Mouse (Mus musculus) cerebellum, adult 2 months (tissue): ENCODE results near the gene March9. TPM values are rescaled to one million over a fixed set of nuclear protein-coding genes. Genes with fewer than 3 reads are reported as not detected.
"Not testable (repeated sequence)": the region's sequence is repeated elsewhere in the genome, so short reads cannot be mapped to it uniquely, and the experiment has no call there.

Source experiments
- DNase-seq, 2 experiments: peaks; one replicate each; pipeline ENCODE4 v3.0.0; 2021
- H3K27ac ChIP-seq: fragments of 200-500 bp; 2 replicates; pipeline ENCODE4 v1.5.1; 2012; ENCODE audit warnings: low read length, control low read depth, inconsistent platforms; ENCODE audit not compliant: insufficient read depth
- H3K27me3 ChIP-seq: fragments of 200-500 bp; 2 replicates; pipeline ENCODE4 v1.6.1; 2012; ENCODE audit warnings: inconsistent platforms, mild to moderate bottlenecking, low read length, moderate library complexity; ENCODE audit not compliant: control insufficient read depth, insufficient read depth
- H3K4me1 ChIP-seq: fragments of 200-500 bp; 2 replicates; pipeline ENCODE4 v1.6.1; 2011; ENCODE audit warnings: low read length; ENCODE audit not compliant: control insufficient read depth, insufficient read depth
- H3K4me3 ChIP-seq: fragments of 200-500 bp; replicated peaks from 2 replicates; pipeline ENCODE3; 2011; ENCODE audit warnings: mild to moderate bottlenecking, low read depth, low read length, control low read depth; ENCODE audit not compliant: insufficient read depth
- CTCF ChIP-seq: fragments of 200-500 bp; IDR thresholded peaks from 2 replicates; pipeline ENCODE4 v1.5.1; 2011; ENCODE audit warnings: low read depth, mild to moderate bottlenecking, control low read depth, low read length, moderate library complexity, borderline replicate concordance; ENCODE audit not compliant: insufficient read depth
- POLR2A ChIP-seq: fragments of 200-500 bp; IDR thresholded peaks from 2 replicates; pipeline ENCODE4 v1.6.1; 2011; ENCODE audit warnings: low read length, control low read depth, borderline replicate concordance; ENCODE audit not compliant: insufficient read depth
- WGBS: fragments of 180-500 bp; shearing (Covaris S2); methylation state at CpG from one replicate; pipeline ENCODE4 v1.1.7; 2018; 5-methylcytosine and 5-hydroxymethylcytosine counted together
- polyA plus RNA-seq: library from polyadenylated mRNA; depleted of rRNA; stranded (reverse); fragments of >200 nt; gene quantifications from 2 replicates; pipeline ENCODE4 v1.2.3, GENCODE M21; 2012

March9 gene
- polyA plus RNA-seq, 1 experiment, result 11.8 TPM

GRCm38 (mm10) chr10:127063239-127063872 lies 3.4 kb upstream of the March9 start, which contains the start of gene Cdk4:
Gene Cdk4 (plus strand): TSS chr10:127063534.
- peak; percentile 98 to 99 for DNase-seq
- Histone ChIP-seq H3K27me3 (no peaks in the 10 kb centered on the region), H3K4me3 (peak within 1 kb of the TSS; percentile 70), H3K4me1 (0 out of 2 replicates have a peak, but pooled peaks cover 5% of the 10 kb centered on the region), H3K27ac (peak within 1 kb of the TSS; percentile 77)
- TF ChIP-seq CTCF (no peak), POLR2A (peak; percentile 43; the same call in 1 of the 2 replicates)
- WGBS, result under 1% methylated on average over 46 of the region's 46 CpGs

DNA sequence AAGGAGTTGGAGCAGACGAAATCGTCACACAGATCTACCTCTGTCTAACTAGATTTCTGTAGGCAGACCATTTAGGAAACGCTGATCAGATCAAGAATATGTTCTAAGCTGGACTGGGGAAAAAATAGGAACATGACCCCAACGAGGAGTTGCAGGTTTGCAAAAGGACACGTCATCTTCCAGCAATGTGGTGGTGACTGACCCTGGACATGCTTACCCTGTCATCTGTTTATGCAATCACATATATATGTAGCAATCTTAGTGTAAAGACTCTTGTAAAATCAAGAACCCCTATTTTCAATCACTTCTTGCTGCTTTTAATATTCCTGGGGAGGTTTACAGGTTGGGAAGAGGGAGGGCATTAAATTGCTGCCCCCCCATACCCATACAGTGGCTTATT lies 2.5 kb upstream of the March9 start:
- WGBS, result 55% methylated on average over 5 of the region's 5 CpGs
- TF ChIP-seq POLR2A, result no peak
- TF ChIP-seq CTCF, result no peak
- H3K4me3 ChIP-seq, result no peak overlapping the region
- no peaks in the 10 kb centered on the region for H3K27me3 ChIP-seq
- H3K4me1 ChIP-seq, result 0 out of 2 replicates have a peak, but pooled peaks cover 5% of the 10 kb centered on the region
- no peak overlapping the region; the same call in 1 of the 2 replicates for H3K27ac ChIP-seq
- DNase-seq, result no peak

DNA sequence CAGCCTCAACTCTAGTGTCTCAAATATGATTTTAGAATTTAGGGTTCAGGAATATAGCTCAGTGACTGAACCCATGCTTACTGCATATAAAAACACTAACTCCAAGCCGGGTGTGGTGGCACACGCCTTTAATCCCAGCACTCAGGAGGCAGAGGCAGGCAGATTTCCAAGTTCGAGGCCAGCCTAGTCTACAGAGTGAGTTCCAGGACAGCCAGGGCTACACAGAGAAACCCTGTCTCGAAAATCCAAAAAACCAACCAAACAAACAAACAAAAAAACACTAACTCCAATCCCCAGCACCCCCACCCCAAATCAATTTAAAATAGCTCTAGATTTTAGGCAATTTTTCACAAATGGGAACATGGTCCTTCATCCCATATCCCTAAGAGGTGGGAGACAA lies 2.1 kb upstream of the March9 start:
- H3K4me3 ChIP-seq, DNase-seq, H3K27me3 ChIP-seq, H3K4me1 ChIP-seq, H3K27ac ChIP-seq: not testable (repeated sequence)
- 71% methylated on average over 4 of the region's 4 CpGs for WGBS

DNA sequence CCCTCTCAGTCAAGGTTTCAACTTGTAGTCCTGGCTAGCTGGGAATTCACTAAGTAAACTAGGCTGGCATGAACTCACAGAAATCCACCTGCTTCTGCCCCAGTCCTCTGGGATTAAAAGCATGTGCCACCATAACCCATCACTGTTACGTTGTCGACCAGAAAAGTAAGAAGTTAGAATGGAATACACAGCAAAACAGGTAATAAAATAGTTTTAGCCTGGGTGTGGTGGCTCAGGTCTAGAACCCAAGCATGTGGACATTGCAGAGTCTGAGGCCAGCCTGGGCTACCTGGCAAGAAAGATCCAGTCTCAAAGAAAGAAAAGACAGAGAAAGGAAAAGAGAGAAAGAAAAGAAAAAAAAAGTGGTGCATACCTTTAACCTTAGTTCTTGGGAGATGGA lies 1.5 kb upstream of the March9 start:
- Histone ChIP-seq H3K27ac (no peak overlapping the region), H3K27me3 (no peaks in the 10 kb centered on the region), H3K4me3 (no peak overlapping the region), H3K4me1 (0 out of 2 replicates have a peak, but pooled peaks cover 5% of the 10 kb centered on the region)
- 62% methylated on average over 2 of the region's 2 CpGs for WGBS
- no peak for DNase-seq
- TF ChIP-seq POLR2A, result no peak
- no peak for TF ChIP-seq CTCF

- Histone ChIP-seq H3K4me1 (0 out of 2 replicates have a peak, but pooled peaks cover 5% of the 10 kb centered on the region), H3K27ac (no peak overlapping the region), H3K27me3 (no peaks in the 10 kb centered on the region), H3K4me3 (no peak overlapping the region)
- no peak for DNase-seq
- TF ChIP-seq POLR2A (no peak), CTCF (no peak)
- 48% methylated on average over 5 of the region's 5 CpGs for WGBS
Observed at GRCm38 (mm10) chr10:127061085-127061484, 1.1 kb upstream of the March9 start.

DNA sequence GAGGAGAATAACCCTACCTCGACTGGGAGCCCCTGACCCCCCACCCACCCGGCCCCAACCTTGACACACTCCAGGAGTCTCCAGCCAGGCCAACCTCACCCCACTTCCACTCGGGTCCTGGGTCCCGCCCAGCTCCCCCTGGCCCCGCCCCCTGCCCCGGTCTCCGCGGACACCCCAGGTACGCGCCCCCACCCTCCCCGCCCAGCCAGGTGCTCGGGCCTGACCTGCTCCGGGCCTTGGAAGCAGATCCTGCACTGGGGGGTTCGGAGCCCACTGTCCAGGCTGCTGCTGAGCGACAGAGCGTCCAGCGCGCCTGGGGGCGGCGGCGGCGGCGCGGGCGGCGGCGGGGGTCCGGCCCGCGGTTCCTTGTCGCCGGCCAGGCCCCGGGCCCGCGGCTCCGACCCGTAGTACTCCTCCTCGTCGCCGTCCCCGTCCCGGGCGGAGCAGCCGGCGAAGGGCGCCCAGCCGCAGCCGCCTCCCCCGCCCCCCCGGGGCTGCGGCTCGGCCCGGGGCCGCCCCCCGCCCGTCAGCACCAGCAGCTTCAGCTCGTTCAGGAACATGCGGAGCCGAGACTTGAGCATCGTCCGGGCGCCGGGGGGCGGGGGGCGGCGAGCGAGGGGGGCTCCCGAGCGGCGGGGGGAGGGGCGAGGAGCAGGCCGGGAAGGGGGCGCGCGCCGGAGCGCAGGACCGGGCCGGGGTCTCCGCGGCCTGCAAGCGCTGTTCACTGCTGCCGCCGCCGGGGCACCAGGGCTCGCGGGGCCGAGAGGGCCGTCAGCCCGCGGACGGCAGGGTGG lies 613 bp downstream of the March9 start:
- peak overlapping the region; percentile 61 for H3K4me3 ChIP-seq
- H3K27ac ChIP-seq, result no peak overlapping the region
- H3K4me1 ChIP-seq, result peaks cover 2% of the 10 kb centered on the region; the same call in 1 of the 2 replicates
- no peaks in the 10 kb centered on the region for H3K27me3 ChIP-seq
- TF ChIP-seq CTCF, result no peak
- no peak for TF ChIP-seq POLR2A
- 2% methylated on average over 71 of the region's 92 CpGs for WGBS
- peak in 1 of 2 experiments; percentile 45 for DNase-seq

DNA sequence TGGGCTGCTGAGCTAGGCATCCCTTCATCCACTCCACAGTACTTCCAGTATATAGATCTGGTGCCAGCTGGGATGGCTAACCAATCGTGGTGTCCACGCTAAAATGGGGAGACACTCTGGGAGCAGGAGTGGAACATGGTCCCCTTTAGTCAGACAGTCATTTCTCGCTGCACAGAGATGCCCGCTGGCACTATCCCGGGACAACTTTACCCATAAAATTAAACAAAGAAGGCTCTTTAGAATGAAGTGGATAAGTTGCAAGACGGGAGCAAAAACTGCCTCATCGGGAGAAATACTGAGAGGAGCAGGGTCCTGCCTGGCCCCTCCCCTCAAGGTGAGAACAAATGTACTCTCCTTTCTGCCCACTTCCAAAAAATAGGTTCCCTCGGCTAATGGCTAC lies 1.3 kb downstream of the March9 start:
- H3K27me3 ChIP-seq, result no peaks in the 10 kb centered on the region
- H3K4me3 ChIP-seq, result peak overlapping the region; percentile 61
- peak in 1 of 2 experiments; percentile 38 for DNase-seq
- 2% methylated on average over 8 of the region's 8 CpGs for WGBS
- H3K27ac ChIP-seq, result no peak overlapping the region
- TF ChIP-seq POLR2A (no peak), CTCF (no peak)
- H3K4me1 ChIP-seq, result no peaks in the 10 kb centered on the region; the same call in 1 of the 2 replicates

DNA sequence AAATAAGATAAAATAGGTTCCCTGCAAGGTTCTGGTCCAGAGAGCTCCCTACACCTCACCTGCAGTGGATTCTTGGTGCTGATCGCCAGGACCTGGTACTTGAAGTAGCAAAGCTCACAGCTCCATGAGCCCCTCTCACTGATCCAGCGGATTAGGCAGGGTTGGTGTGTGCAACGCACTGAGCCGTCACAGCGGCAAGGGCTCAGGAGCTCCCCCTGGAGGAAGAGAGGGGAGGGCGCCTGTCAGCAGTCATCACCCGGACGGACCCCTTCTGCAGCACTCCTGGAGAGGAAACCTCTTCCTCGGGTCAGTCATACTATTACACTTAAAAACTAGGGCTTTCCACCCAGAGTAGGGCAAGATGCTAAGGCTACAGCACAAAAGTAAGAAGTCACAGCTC lies 1.8 kb downstream of the March9 start:
- Histone ChIP-seq H3K27me3 (no peaks in the 10 kb centered on the region), H3K27ac (no peak overlapping the region), H3K4me1 (no peaks in the 10 kb centered on the region; the same call in 1 of the 2 replicates), H3K4me3 (peak overlapping the region; percentile 61)
- peak; percentile 74 to 83 for DNase-seq
- TF ChIP-seq CTCF (peak; percentile 93), POLR2A (no peak)
- WGBS, result under 1% methylated on average over 9 of the region's 9 CpGs
